Mouse (Mus musculus): ENCODE data around the gene Dst. TPM values are rescaled to one million over a fixed set of nuclear protein-coding genes. Genes with fewer than 3 reads are reported as not detected.

Dst gene
- total and polyA plus RNA-seq, 3 experiments = 0.08 to 0.60 TPM; not detected in 1

- Histone ChIP-seq H3K36me3 (ENCODE audit: control insufficient read depth in 1 of 2, insufficient read depth in 2 of 2, low read length in 2 of 2) (no peaks in the 10 kb centered on the region), H3K27me3 (ENCODE audit: control insufficient read depth in 1 of 2, insufficient read depth in 2 of 2, low read length in 2 of 2) (no peaks in the 10 kb centered on the region), H3K79me2 (ENCODE audit: control insufficient read depth, insufficient read depth, low read length, poor library complexity) (no peaks in the 10 kb centered on the region), H3K9me3 (replicated peaks; ENCODE audit: insufficient read depth, low read length) (no peaks in the 10 kb centered on the region), H3K4me3 (ENCODE audit: control insufficient read depth in 1 of 2, insufficient read depth in 1 of 2, low read depth in 2 of 2, low read length in 2 of 2) (no peak overlapping the region), H3K27ac (ENCODE audit: control insufficient read depth, low read depth, low read length) (no peak overlapping the region), H3K4me1 (ENCODE audit: control insufficient read depth in 1 of 2, insufficient read depth in 2 of 2, low read length in 2 of 2) (no peaks in the 10 kb centered on the region), H3K9ac (ENCODE audit: control insufficient read depth, low read depth, low read length, poor library complexity, severe bottlenecking) (no peak overlapping the region)
- TF ChIP-seq ETS1 (IDR thresholded peaks at IDR 0.05; ENCODE audit: low read depth, low read length) (no peak), E2F4 (IDR thresholded peaks at IDR 0.05; ENCODE audit: borderline replicate concordance, low read depth, low read length) (no peak), SMC3 (IDR thresholded peaks at IDR 0.05; ENCODE audit: low read depth, low read length) (no peak), CHD1 (IDR thresholded peaks at IDR 0.05; ENCODE audit: low read depth, low read length) (no peak), USF2 (IDR thresholded peaks at IDR 0.05; ENCODE audit: borderline replicate concordance in 1 of 2, insufficient read depth in 1 of 2, low read depth in 1 of 2, low read length in 2 of 2) (no peak), MYB (IDR thresholded peaks at IDR 0.05; ENCODE audit: low read depth, low read length) (no peak), ZMIZ1 (IDR thresholded peaks at IDR 0.05; ENCODE audit: low read depth, low read length) (no peak), TCF12 (IDR thresholded peaks at IDR 0.05; ENCODE audit: low read depth, low read length) (no peak), USF1 (IDR thresholded peaks at IDR 0.05; ENCODE audit: low read depth, low read length) (no peak), EP300 (IDR thresholded peaks at IDR 0.05; ENCODE audit: low read depth in 1 of 2, low read length in 2 of 2) (no peak), POLR2AphosphoS5 (IDR thresholded peaks at IDR 0.05; ENCODE audit: borderline replicate concordance, low read depth, low read length) (no peak), MAZ (IDR thresholded peaks at IDR 0.05; ENCODE audit: low read depth, low read length) (no peak), POLR2AphosphoS2 (IDR thresholded peaks at IDR 0.05; ENCODE audit: low read length) (no peak)
- DNase-seq (ENCODE audit: low read depth, low spot score) = no peak
These were observed 27.9 kb downstream of the Dst start for GRCm38 (mm10) chr1:33935946-33936345.

GRCm38 (mm10) chr1:33939828-33940227, 31.8 kb downstream of the Dst start:
- Histone ChIP-seq H3K9ac (ENCODE audit: control insufficient read depth, low read depth, low read length, poor library complexity, severe bottlenecking) (no peak overlapping the region), H3K79me2 (ENCODE audit: control insufficient read depth, insufficient read depth, low read length, poor library complexity) (no peaks in the 10 kb centered on the region)

More at GRCm38 (mm10) chr1:33939828-33940227, 31.8 kb downstream of the Dst start:
- H3K4me1 ChIP-seq (ENCODE audit: control insufficient read depth in 1 of 2, insufficient read depth in 2 of 2, low read length in 2 of 2) = no peaks in the 10 kb centered on the region
- no peak overlapping the region for H3K4me3 ChIP-seq (ENCODE audit: control insufficient read depth in 1 of 2, insufficient read depth in 1 of 2, low read depth in 2 of 2, low read length in 2 of 2)
- no peaks in the 10 kb centered on the region for H3K9me3 ChIP-seq (replicated peaks; ENCODE audit: insufficient read depth, low read length)
- TF ChIP-seq CTCF (IDR thresholded peaks at IDR 0.05 in 2 of 3, conservative IDR thresholded peaks at IDR 0.05 in 1 of 3; ENCODE audit: control insufficient read depth in 1 of 3, insufficient read depth in 1 of 3, low read depth in 2 of 3, low read length in 3 of 3, poor library complexity in 1 of 3, severe bottlenecking in 1 of 3) = no peak
- TF ChIP-seq MXI1 (IDR thresholded peaks at IDR 0.05; ENCODE audit: low read depth, low read length) = no peak
- no peak for TF ChIP-seq RCOR1 (IDR thresholded peaks at IDR 0.05; ENCODE audit: low read depth, low read length)
- TF ChIP-seq JUND (IDR thresholded peaks at IDR 0.05; ENCODE audit: low read depth, low read length) = no peak
- TF ChIP-seq BHLHE40 (IDR thresholded peaks at IDR 0.05; ENCODE audit: borderline replicate concordance, low read depth, low read length) = no peak
- TF ChIP-seq SMC3 (IDR thresholded peaks at IDR 0.05; ENCODE audit: low read depth, low read length) = no peak
- no peak for TF ChIP-seq GABPA (IDR thresholded peaks at IDR 0.05; ENCODE audit: low read depth, low read length)
- no peak for TF ChIP-seq NRF1 (IDR thresholded peaks at IDR 0.05; ENCODE audit: insufficient read depth, low read depth, low read length, poor library complexity, severe bottlenecking)
- no peak for TF ChIP-seq TBP (IDR thresholded peaks at IDR 0.05; ENCODE audit: low read depth, low read length)
- DNase-seq (ENCODE audit: low read depth, low spot score) = no peak
- H3K36me3 ChIP-seq (ENCODE audit: control insufficient read depth in 1 of 2, insufficient read depth in 2 of 2, low read length in 2 of 2) = no peaks in the 10 kb centered on the region
- H3K27me3 ChIP-seq (ENCODE audit: control insufficient read depth in 1 of 2, insufficient read depth in 2 of 2, low read length in 2 of 2) = no peaks in the 10 kb centered on the region
- no peak overlapping the region for H3K27ac ChIP-seq (ENCODE audit: control insufficient read depth, low read depth, low read length)

All from MEL (cell line).